Mouse (Mus musculus) liver, adult (tissue): ENCODE measurements at regions not wholly inside any gene's neighbourhood (a gene's known extent, or its start where the extent isn't known, plus 50 kb on each side); places are given as distances from the start of the nearest gene placed in this dataset.

Experiments
- GATA4 ChIP-seq: IDR thresholded peaks from 2 replicates; pipeline ENCODE4 v1.6.1; 2014; ENCODE audit warnings: mild to moderate bottlenecking, low read length; ENCODE audit not compliant: insufficient replicate concordance

- no peak for TF ChIP-seq GATA4
Measured at GRCm38 (mm10) chr17:50444023-50444389, 65.2 kb upstream of the Plcl2 start.

GRCm38 (mm10) chr17:50448693-50449092 is 60.5 kb upstream of the Plcl2 start:
- no peak for TF ChIP-seq GATA4

GRCm38 (mm10) chr17:50451606-50452005 is 57.6 kb upstream of the Plcl2 start:
- TF ChIP-seq GATA4, result no peak

- TF ChIP-seq GATA4, result no peak
Measured at GRCm38 (mm10) chr17:50453524-50453923, 55.7 kb upstream of the Plcl2 start.

- TF ChIP-seq GATA4, result no peak
Measured at GRCm38 (mm10) chr17:50453956-50454355, 55.2 kb upstream of the Plcl2 start.

GRCm38 (mm10) chr17:50454917-50455316 is 54.3 kb upstream of the Plcl2 start:
- no peak for TF ChIP-seq GATA4

GRCm38 (mm10) chr17:50455719-50456118 is 53.5 kb upstream of the Plcl2 start:
- TF ChIP-seq GATA4, result no peak

- TF ChIP-seq GATA4, result no peak
Measured at GRCm38 (mm10) chr17:50457053-50457697, 52.0 kb upstream of the Plcl2 start.

- no peak for TF ChIP-seq GATA4
Measured at GRCm38 (mm10) chr17:50458232-50458631, 51.0 kb upstream of the Plcl2 start.
